In genomic region chr7:90016930-90017588, GRCm38 (mm10) we compare ENCODE assay signal across 10 mouse cellular contexts. TPM values are rescaled to one million over a fixed set of nuclear protein-coding genes. Genes with fewer than 3 reads are reported as not detected.
DNase-seq lines count a peak whose midpoint lies in the region; ATAC-seq and TF ChIP-seq lines count a peak whose summit lies in the region.
"Had no signal": no experiment of that assay in that cellular context is flagged by ENCODE, and none has a peak within 500 bp of the region (broad histone marks: within the 10 kb centered on the region; RNA-seq: fewer than 3 reads in every experiment).

No protein-coding gene starts in this region.

- H3K27me3 ChIP-seq in hindbrain, embryonic 10.5 days (ENCODE audit: insufficient read depth, poor library complexity, severe bottlenecking) = no peaks in the 10 kb centered on the region
- H3K27me3 ChIP-seq in hindbrain, embryonic 14.5 days (ENCODE audit: control insufficient read depth, insufficient read depth, low read length) = no peaks in the 10 kb centered on the region
- H3K27me3 ChIP-seq in lung, postnatal 0 days (replicated peaks; ENCODE audit: insufficient read depth, low read length) = no peaks in the 10 kb centered on the region
- no peaks in the 10 kb centered on the region for H3K27me3 ChIP-seq in embryonic facial prominence, embryonic 13.5 days
- H3K27me3 ChIP-seq: hindbrain, embryonic 15.5 days had no signal

- H3K4me2 ChIP-seq in hindbrain, embryonic 14.5 days (replicated peaks) = no peak overlapping the region
- no peak overlapping the region for H3K4me2 ChIP-seq in lung, postnatal 0 days (replicated peaks; ENCODE audit: low read depth, low read length)
- H3K4me2 ChIP-seq in embryonic facial prominence, embryonic 13.5 days = no peak overlapping the region
- H3K4me2 ChIP-seq: hindbrain, embryonic 15.5 days had no signal

- peak; percentile 64; the same call in 1 of the 2 replicates for TF ChIP-seq EP300 in lung, postnatal 0 days (IDR thresholded peaks at IDR 0.05)

- H3K9me3 ChIP-seq in hindbrain, embryonic 10.5 days = no peaks in the 10 kb centered on the region
- H3K9me3 ChIP-seq in hindbrain, embryonic 14.5 days (ENCODE audit: control insufficient read depth, low read length) = no peaks in the 10 kb centered on the region
- no peaks in the 10 kb centered on the region for H3K9me3 ChIP-seq in lung, postnatal 0 days (ENCODE audit: low read length)
- H3K9me3 ChIP-seq in embryonic facial prominence, embryonic 13.5 days = no peaks in the 10 kb centered on the region
- H3K9me3 ChIP-seq: hindbrain, embryonic 15.5 days had no signal

- 25% methylated on average over 5 of the region's 5 CpGs for WGBS in hindbrain, embryonic 10.5 days
- WGBS in hindbrain, embryonic 14.5 days = 29% methylated on average over 5 of the region's 5 CpGs
- 15% methylated on average over 5 of the region's 5 CpGs for WGBS in lung, postnatal 0 days
- 22% methylated on average over 5 of the region's 5 CpGs for WGBS in embryonic facial prominence, embryonic 13.5 days

- H3K4me1 ChIP-seq in hindbrain, embryonic 10.5 days (replicated peaks) = peaks cover 9% of the 10 kb centered on the region
- H3K4me1 ChIP-seq in hindbrain, embryonic 14.5 days (replicated peaks; ENCODE audit: control insufficient read depth, insufficient read depth, low read length) = no peaks in the 10 kb centered on the region
- H3K4me1 ChIP-seq in lung, postnatal 0 days (ENCODE audit: insufficient read depth, low read depth, low read length) = peaks cover 3% of the 10 kb centered on the region; the same call in 1 of the 2 replicates
- peaks cover 7% of the 10 kb centered on the region for H3K4me1 ChIP-seq in embryonic facial prominence, embryonic 13.5 days
- H3K4me1 ChIP-seq: hindbrain, embryonic 15.5 days had no signal

- H3K36me3 ChIP-seq in hindbrain, embryonic 10.5 days = no peaks in the 10 kb centered on the region
- H3K36me3 ChIP-seq in hindbrain, embryonic 14.5 days (replicated peaks; ENCODE audit: control insufficient read depth, insufficient read depth) = no peaks in the 10 kb centered on the region
- no peaks in the 10 kb centered on the region for H3K36me3 ChIP-seq in lung, postnatal 0 days (ENCODE audit: insufficient read depth, low read length)
- no peaks in the 10 kb centered on the region for H3K36me3 ChIP-seq in embryonic facial prominence, embryonic 13.5 days
- H3K36me3 ChIP-seq: hindbrain, embryonic 15.5 days had no signal

- no peak for ATAC-seq in hindbrain, embryonic 14.5 days (ENCODE audit: low FRiP score)
- ATAC-seq in lung, postnatal 0 days = peak; percentile 65
- ATAC-seq in embryonic facial prominence, embryonic 13.5 days (ENCODE audit: insufficient number of reproducible peaks, insufficient read depth, low FRiP score, low TSS enrichment, low read depth) = no peak
- peak; percentile 29; the same call in 1 of the 2 replicates for ATAC-seq in neutrophil, adult 5-6 weeks (ENCODE audit: extremely low read depth, insufficient number of reproducible peaks, low FRiP score, poor library complexity, severe bottlenecking)

- H3K27ac ChIP-seq in hindbrain, embryonic 10.5 days = peak overlapping the region; percentile 35; the same call in 1 of the 2 replicates
- H3K27ac ChIP-seq in hindbrain, embryonic 14.5 days = no peak overlapping the region
- 0 out of 2 replicates have a peak overlapping the region, but pooled peaks have one; percentile 21 for H3K27ac ChIP-seq in lung, postnatal 0 days (ENCODE audit: low read length)
- peak overlapping the region; percentile 28; the same call in 1 of the 2 replicates for H3K27ac ChIP-seq in embryonic facial prominence, embryonic 13.5 days
- H3K27ac ChIP-seq: hindbrain, embryonic 15.5 days had no signal

- no peak overlapping the region for H3K4me3 ChIP-seq in hindbrain, embryonic 10.5 days
- H3K4me3 ChIP-seq in hindbrain, embryonic 14.5 days (replicated peaks; ENCODE audit: low read length) = no peak overlapping the region
- H3K4me3 ChIP-seq in lung, postnatal 0 days (ENCODE audit: low read depth, low read length) = no peak overlapping the region
- H3K4me3 ChIP-seq in embryonic facial prominence, embryonic 13.5 days = no peak overlapping the region
- H3K4me3 ChIP-seq: hindbrain, embryonic 15.5 days had no signal

- DNase-seq in hindbrain, embryonic 10.5 days (ENCODE audit: low spot score) = peak; percentile 28
- DNase-seq in hindbrain, embryonic 14.5 days (ENCODE audit: low spot score) = no peak
- DNase-seq in lung, postnatal 0 days (ENCODE audit: low spot score) = peak; percentile 83
- DNase-seq in lung, postnatal 14 days = no peak
- no peak for DNase-seq in right cerebral cortex, postnatal 25 days
- no peak for DNase-seq in adrenal gland, adult 18-20 months (ENCODE audit: low spot score in 2 of 2)
- DNase-seq: thymus, adult 2 months had no signal

- no peak for TF ChIP-seq CTCF in lung, postnatal 0 days (IDR thresholded peaks at IDR 0.05)

- H3K9ac ChIP-seq in hindbrain, embryonic 14.5 days = no peak overlapping the region
- no peak overlapping the region for H3K9ac ChIP-seq in lung, postnatal 0 days (replicated peaks; ENCODE audit: low read depth)
- no peak overlapping the region for H3K9ac ChIP-seq in embryonic facial prominence, embryonic 13.5 days
- H3K9ac ChIP-seq: hindbrain, embryonic 15.5 days had no signal

RNA-seq across cellular contexts. Expression of gene Eed, which starts 36.3 kb away (rescaled TPM):
- 68.3 and 81.1 TPM in 2 replicates for polyA plus RNA-seq in hindbrain, embryonic 10.5 days (2016; fragmentation: Nextera tagmentation; extraction: Ambion mirVana)
- polyA plus RNA-seq in hindbrain, embryonic 14.5 days (2014; fragmentation: Nextera tagmentation; extraction: Ambion mirVana) = 27.8 and 30.9 TPM in 2 replicates
- polyA plus RNA-seq in lung, postnatal 0 days (2015; fragmentation: Nextera tagmentation; extraction: Ambion mirVana) = 35.6 and 36.1 TPM in 2 replicates
- 78.6 and 86.0 TPM in 2 replicates for polyA plus RNA-seq in embryonic facial prominence, embryonic 13.5 days (2015; fragmentation: Nextera tagmentation; extraction: Ambion mirVana)
- 252 and 259 TPM in 2 replicates for total RNA-seq in neutrophil, adult 5-6 weeks (2017)
- total RNA-seq in adrenal gland, adult 18-20 months (2021) = 10 to 100 TPM; 50.8 to 54.5 TPM

Comparison
In these comparisons a context has a peak if more than half of its experiments do, and no peak if none do; other contexts are left out.
1. DNase-seq: peak in hindbrain, embryonic 10.5 days (single experiment) and lung, postnatal 0 days (single experiment); none in hindbrain, embryonic 14.5 days (single experiment), lung, postnatal 14 days (single experiment), right cerebral cortex, postnatal 25 days (single experiment) and adrenal gland, adult 18-20 months (0 of 2).
2. ATAC-seq: peak in lung, postnatal 0 days (single experiment) and neutrophil, adult 5-6 weeks (single experiment); none in hindbrain, embryonic 14.5 days (single experiment) and embryonic facial prominence, embryonic 13.5 days (single experiment).